Mouse (Mus musculus): ENCODE data around the gene Gba.
"Not testable (repeated sequence)": the region's sequence is repeated elsewhere in the genome, so short reads cannot be mapped to it uniquely, and the experiment has no call there.

The Gba gene

GRCm38 (mm10) chr3:89216407-89216806, 13.7 kb downstream of the Gba start:
- DNase-seq = not testable (repeated sequence)

GRCm38 (mm10) chr3:89218271-89218670, 15.5 kb downstream of the Gba start:
- no peak for DNase-seq

- DNase-seq = no peak
Observed at GRCm38 (mm10) chr3:89219546-89219945, 16.8 kb downstream of the Gba start.

GRCm38 (mm10) chr3:89221167-89221566, 18.4 kb downstream of the Gba start:
- DNase-seq = no peak

- no peak for DNase-seq
Observed at GRCm38 (mm10) chr3:89224796-89225195, 22.1 kb downstream of the Gba start.

- no peak for DNase-seq
Observed at GRCm38 (mm10) chr3:89225321-89225815, 22.6 kb downstream of the Gba start.

GRCm38 (mm10) chr3:89225918-89226317, 23.2 kb downstream of the Gba start:
- no peak for DNase-seq

GRCm38 (mm10) chr3:89226361-89226760, 23.6 kb downstream of the Gba start:
- DNase-seq = no peak

- DNase-seq = no peak
Observed at GRCm38 (mm10) chr3:89226900-89227299, 24.2 kb downstream of the Gba start, which contains the start of gene Mtx1. TSS of gene Mtx1 (minus strand) at chr3:89227088.

GRCm38 (mm10) chr3:89227307-89228179, 24.8 kb downstream of the Gba start:
- DNase-seq = peak; percentile 87

- peak; percentile 87 to 94 for DNase-seq
Observed at GRCm38 (mm10) chr3:89228180-89228549, 25.4 kb downstream of the Gba start.

- DNase-seq = peak; percentile 41 to 45
Observed at GRCm38 (mm10) chr3:89228836-89229235, 26.1 kb downstream of the Gba start, which contains the start of gene Muc1. TSS of gene Muc1 (plus strand) at chr3:89229057.

GRCm38 (mm10) chr3:89229276-89229675, 26.5 kb downstream of the Gba start:
- no peak for DNase-seq

GRCm38 (mm10) chr3:89230561-89230960, 27.8 kb downstream of the Gba start:
- no peak for DNase-seq

GRCm38 (mm10) chr3:89231345-89231744, 28.6 kb downstream of the Gba start:
- no peak for DNase-seq

GRCm38 (mm10) chr3:89231772-89232275, 29.1 kb downstream of the Gba start:
- no peak for DNase-seq

GRCm38 (mm10) chr3:89232614-89233013, 29.9 kb downstream of the Gba start:
- DNase-seq = no peak

GRCm38 (mm10) chr3:89233562-89234110, 30.9 kb downstream of the Gba start:
- DNase-seq = no peak

GRCm38 (mm10) chr3:89236516-89236915, 33.8 kb downstream of the Gba start:
- no peak for DNase-seq

GRCm38 (mm10) chr3:89237682-89238081, 35.0 kb downstream of the Gba start:
- no peak for DNase-seq

- no peak for DNase-seq
Observed at GRCm38 (mm10) chr3:89238494-89238893, 35.8 kb downstream of the Gba start.

GRCm38 (mm10) chr3:89242331-89242895, 39.7 kb downstream of the Gba start:
- peak; percentile 73 to 78 for DNase-seq

- DNase-seq = peak; percentile 64 to 66
Observed at GRCm38 (mm10) chr3:89243609-89244008, 40.9 kb downstream of the Gba start.

All from kidney, adult 8-10 months (tissue).